Mouse (Mus musculus) limb, embryonic 12.5 days (tissue): ENCODE measurements around the gene H2-Eb1. TPM values are rescaled to one million over a fixed set of nuclear protein-coding genes. Genes with fewer than 3 reads are reported as not detected.
"Not testable (repeated sequence)": the region's sequence is repeated elsewhere in the genome, so short reads cannot be mapped to it uniquely, and the experiment has no call there.

Experiments
- ATAC-seq: fragments of 200-750 bp; cut with Nextera tagmentation; 2 replicates; pipeline ENCODE4 v1.8.0; 2017; ENCODE audit warnings: low read depth, moderate TSS enrichment; ENCODE audit not compliant: insufficient number of reproducible peaks, insufficient read depth, low FRiP score, low TSS enrichment
- H3K27ac ChIP-seq: fragments of 300-500 bp; sonication (generic); 2 replicates; pipeline ENCODE4 v1.5.1; 2016; ENCODE audit warnings: mild to moderate bottlenecking, moderate library complexity
- H3K27me3 ChIP-seq: fragments of 300-500 bp; sonication (generic); 2 replicates; pipeline ENCODE4 v1.6.1; 2016; ENCODE audit warnings: mild to moderate bottlenecking, moderate library complexity
- H3K36me3 ChIP-seq: fragments of 300-500 bp; sonication (generic); 2 replicates; pipeline ENCODE4 v1.6.1; 2016; ENCODE audit warnings: mild to moderate bottlenecking, moderate library complexity
- H3K4me1 ChIP-seq: fragments of 300-500 bp; sonication (generic); replicated peaks from 2 replicates; pipeline ENCODE4 v1.6.1; 2016
- H3K4me2 ChIP-seq: fragments of 300-500 bp; sonication (generic); 2 replicates; pipeline ENCODE4 v1.6.1; 2016; ENCODE audit warnings: mild to moderate bottlenecking, moderate library complexity
- H3K4me3 ChIP-seq: fragments of 300-500 bp; sonication (generic); replicated peaks from 2 replicates; pipeline ENCODE4 v1.5.1; 2016; ENCODE audit warnings: mild to moderate bottlenecking
- H3K9ac ChIP-seq: fragments of 300-500 bp; sonication (generic); replicated peaks from 2 replicates; pipeline ENCODE4 v1.6.1; 2016; ENCODE audit warnings: mild to moderate bottlenecking, moderate library complexity
- H3K9me3 ChIP-seq: fragments of 300-500 bp; sonication (generic); 2 replicates; pipeline ENCODE4 v1.6.1; 2016; ENCODE audit warnings: mild to moderate bottlenecking, moderate library complexity
- WGBS: fragments of 180-500 bp; shearing (Covaris S2); methylation state at CpG from one replicate; pipeline ENCODE4 v1.1.7; 2016; 5-methylcytosine and 5-hydroxymethylcytosine counted together
- polyA plus RNA-seq: library from polyadenylated mRNA; unstranded; fragments of >200 nt; fragmentation: Nextera tagmentation; extraction: Ambion mirVana; gene quantifications from 2 replicates; pipeline ENCODE4 v1.2.1, GENCODE M21; 2016

Gene H2-Eb1
- polyA plus RNA-seq, 1 experiment from 2014 or later: 1.0 TPM

- Histone ChIP-seq H3K27ac (no peak overlapping the region), H3K4me1 (no peaks in the 10 kb centered on the region), H3K4me3 (no peak overlapping the region), H3K27me3 (no peaks in the 10 kb centered on the region), H3K9me3 (no peaks in the 10 kb centered on the region), H3K9ac (no peak overlapping the region), H3K36me3 (no peaks in the 10 kb centered on the region), H3K4me2 (no peak overlapping the region)
- no peak for ATAC-seq
- WGBS: 5% methylated on average over 4 of the region's 4 CpGs
Observed at GRCm38 (mm10) chr17:34304751-34305150, 916 bp upstream of the H2-Eb1 start.

- H3K27me3 ChIP-seq: no peaks in the 10 kb centered on the region
- H3K9me3 ChIP-seq: no peaks in the 10 kb centered on the region
- no peak overlapping the region for H3K4me2 ChIP-seq
- no peak overlapping the region for H3K9ac ChIP-seq
- 81% methylated on average over 2 of the region's 2 CpGs for WGBS
- H3K36me3 ChIP-seq: no peaks in the 10 kb centered on the region
- no peaks in the 10 kb centered on the region for H3K4me1 ChIP-seq
- H3K4me3 ChIP-seq: no peak overlapping the region
- no peak for ATAC-seq
- no peak overlapping the region for H3K27ac ChIP-seq
Observed at GRCm38 (mm10) chr17:34306407-34306806, 740 bp downstream of the H2-Eb1 start.

GRCm38 (mm10) chr17:34307216-34307615, 1.5 kb downstream of the H2-Eb1 start:
- Histone ChIP-seq H3K27me3 (no peaks in the 10 kb centered on the region), H3K9me3 (no peaks in the 10 kb centered on the region), H3K9ac (no peak overlapping the region), H3K36me3 (no peaks in the 10 kb centered on the region), H3K27ac (no peak overlapping the region), H3K4me1 (no peaks in the 10 kb centered on the region), H3K4me3 (no peak overlapping the region), H3K4me2 (no peak overlapping the region)
- no peak for ATAC-seq

- no peak overlapping the region for H3K4me3 ChIP-seq
- H3K9me3 ChIP-seq: no peaks in the 10 kb centered on the region
- H3K27ac ChIP-seq: no peak overlapping the region
- no peak overlapping the region for H3K4me2 ChIP-seq
- H3K27me3 ChIP-seq: no peaks in the 10 kb centered on the region
- WGBS: 75% methylated on average over 4 of the region's 4 CpGs
- H3K36me3 ChIP-seq: no peaks in the 10 kb centered on the region
- H3K4me1 ChIP-seq: no peaks in the 10 kb centered on the region
- H3K9ac ChIP-seq: no peak overlapping the region
- no peak for ATAC-seq
Observed at GRCm38 (mm10) chr17:34308161-34308560, 2.5 kb downstream of the H2-Eb1 start.

- no peak for ATAC-seq
- Histone ChIP-seq H3K4me3 (peak overlapping the region; percentile 52), H3K36me3 (no peaks in the 10 kb centered on the region), H3K4me1 (no peaks in the 10 kb centered on the region), H3K27ac (no peak overlapping the region), H3K27me3 (0 out of 2 replicates have a peak, but pooled peaks cover under 1% of the 10 kb centered on the region), H3K9ac (peak overlapping the region; percentile 63), H3K4me2 (peak overlapping the region; percentile 61), H3K9me3 (no peaks in the 10 kb centered on the region)
- WGBS: 35% methylated on average over 10 of the region's 10 CpGs
Observed at GRCm38 (mm10) chr17:34309225-34309624, 3.6 kb downstream of the H2-Eb1 start.

GRCm38 (mm10) chr17:34309683-34310385, 4.2 kb downstream of the H2-Eb1 start:
- no peaks in the 10 kb centered on the region for H3K9me3 ChIP-seq
- ATAC-seq: peak; percentile 74; the same call in 1 of the 2 replicates
- no peaks in the 10 kb centered on the region for H3K4me1 ChIP-seq
- H3K27ac ChIP-seq: 0 out of 2 replicates have a peak overlapping the region, but pooled peaks have one; percentile 62
- peak overlapping the region; percentile 52 for H3K4me3 ChIP-seq
- peak overlapping the region; percentile 63 for H3K9ac ChIP-seq
- WGBS: 21% methylated on average over 38 of the region's 38 CpGs
- peak overlapping the region; percentile 61 for H3K4me2 ChIP-seq
- no peaks in the 10 kb centered on the region for H3K36me3 ChIP-seq
- 0 out of 2 replicates have a peak, but pooled peaks cover 3% of the 10 kb centered on the region for H3K27me3 ChIP-seq

GRCm38 (mm10) chr17:34310526-34310925, 4.9 kb downstream of the H2-Eb1 start:
- WGBS: 78% methylated on average over 3 of the region's 3 CpGs
- not testable (repeated sequence) for H3K36me3 ChIP-seq, H3K9me3 ChIP-seq, H3K4me2 ChIP-seq, H3K4me3 ChIP-seq, H3K27ac ChIP-seq, H3K27me3 ChIP-seq, ATAC-seq, H3K4me1 ChIP-seq, H3K9ac ChIP-seq

- Histone ChIP-seq H3K4me1 (no peaks in the 10 kb centered on the region), H3K4me2 (no peak overlapping the region), H3K27ac (no peak overlapping the region), H3K4me3 (no peak overlapping the region), H3K36me3 (no peaks in the 10 kb centered on the region), H3K9me3 (no peaks in the 10 kb centered on the region), H3K27me3 (0 out of 2 replicates have a peak, but pooled peaks cover 3% of the 10 kb centered on the region), H3K9ac (no peak overlapping the region)
- WGBS: 79% methylated on average over 1 of the region's 1 CpGs
- ATAC-seq: no peak
Observed at GRCm38 (mm10) chr17:34312185-34312584, 6.5 kb downstream of the H2-Eb1 start.

GRCm38 (mm10) chr17:34313393-34313792, 7.7 kb downstream of the H2-Eb1 start:
- Histone ChIP-seq H3K4me1 (no peaks in the 10 kb centered on the region), H3K27ac (no peak overlapping the region), H3K4me3 (no peak overlapping the region), H3K4me2 (no peak overlapping the region), H3K27me3 (0 out of 2 replicates have a peak, but pooled peaks cover 3% of the 10 kb centered on the region), H3K36me3 (no peaks in the 10 kb centered on the region), H3K9ac (no peak overlapping the region), H3K9me3 (no peaks in the 10 kb centered on the region)
- no peak for ATAC-seq
- WGBS: 41% methylated on average over 3 of the region's 3 CpGs

GRCm38 (mm10) chr17:34314286-34314685, 8.6 kb downstream of the H2-Eb1 start:
- 72% methylated on average over 9 of the region's 9 CpGs for WGBS
- 0 out of 2 replicates have a peak, but pooled peaks cover 3% of the 10 kb centered on the region for H3K27me3 ChIP-seq
- no peak for ATAC-seq
- H3K9ac ChIP-seq: 0 out of 2 replicates have a peak overlapping the region, but pooled peaks have one; percentile 6
- no peaks in the 10 kb centered on the region for H3K36me3 ChIP-seq
- H3K27ac ChIP-seq: no peak overlapping the region
- no peaks in the 10 kb centered on the region for H3K9me3 ChIP-seq
- no peak overlapping the region for H3K4me2 ChIP-seq
- H3K4me3 ChIP-seq: no peak overlapping the region
- H3K4me1 ChIP-seq: no peaks in the 10 kb centered on the region

GRCm38 (mm10) chr17:34315512-34315911, 9.8 kb downstream of the H2-Eb1 start:
- H3K27me3 ChIP-seq: 0 out of 2 replicates have a peak, but pooled peaks cover 3% of the 10 kb centered on the region
- no peaks in the 10 kb centered on the region for H3K4me1 ChIP-seq
- H3K27ac ChIP-seq: no peak overlapping the region
- WGBS: 85% methylated on average over 1 of the region's 1 CpGs
- H3K9me3 ChIP-seq: no peaks in the 10 kb centered on the region
- H3K4me2 ChIP-seq: no peak overlapping the region
- no peak overlapping the region for H3K4me3 ChIP-seq
- no peak overlapping the region for H3K9ac ChIP-seq
- ATAC-seq: no peak
- no peaks in the 10 kb centered on the region for H3K36me3 ChIP-seq

GRCm38 (mm10) chr17:34316697-34317096, 11.0 kb downstream of the H2-Eb1 start:
- Histone ChIP-seq H3K4me1 (no peaks in the 10 kb centered on the region), H3K4me2 (no peak overlapping the region), H3K27ac (no peak overlapping the region), H3K9ac (no peak overlapping the region), H3K36me3 (no peaks in the 10 kb centered on the region), H3K27me3 (0 out of 2 replicates have a peak, but pooled peaks cover 3% of the 10 kb centered on the region), H3K4me3 (no peak overlapping the region), H3K9me3 (no peaks in the 10 kb centered on the region)
- ATAC-seq: no peak
- 73% methylated on average over 2 of the region's 2 CpGs for WGBS
